Mouse (Mus musculus) kidney, postnatal 36 days (tissue): ENCODE results near the gene Lrrc34.

Source experiments
- DNase-seq, 2 experiments: peaks; one replicate each; pipeline ENCODE4 v3.0.0; 2021 to 2022; ENCODE audit warnings: mixed read lengths in 2 of 2

Gene Lrrc34

DNA sequence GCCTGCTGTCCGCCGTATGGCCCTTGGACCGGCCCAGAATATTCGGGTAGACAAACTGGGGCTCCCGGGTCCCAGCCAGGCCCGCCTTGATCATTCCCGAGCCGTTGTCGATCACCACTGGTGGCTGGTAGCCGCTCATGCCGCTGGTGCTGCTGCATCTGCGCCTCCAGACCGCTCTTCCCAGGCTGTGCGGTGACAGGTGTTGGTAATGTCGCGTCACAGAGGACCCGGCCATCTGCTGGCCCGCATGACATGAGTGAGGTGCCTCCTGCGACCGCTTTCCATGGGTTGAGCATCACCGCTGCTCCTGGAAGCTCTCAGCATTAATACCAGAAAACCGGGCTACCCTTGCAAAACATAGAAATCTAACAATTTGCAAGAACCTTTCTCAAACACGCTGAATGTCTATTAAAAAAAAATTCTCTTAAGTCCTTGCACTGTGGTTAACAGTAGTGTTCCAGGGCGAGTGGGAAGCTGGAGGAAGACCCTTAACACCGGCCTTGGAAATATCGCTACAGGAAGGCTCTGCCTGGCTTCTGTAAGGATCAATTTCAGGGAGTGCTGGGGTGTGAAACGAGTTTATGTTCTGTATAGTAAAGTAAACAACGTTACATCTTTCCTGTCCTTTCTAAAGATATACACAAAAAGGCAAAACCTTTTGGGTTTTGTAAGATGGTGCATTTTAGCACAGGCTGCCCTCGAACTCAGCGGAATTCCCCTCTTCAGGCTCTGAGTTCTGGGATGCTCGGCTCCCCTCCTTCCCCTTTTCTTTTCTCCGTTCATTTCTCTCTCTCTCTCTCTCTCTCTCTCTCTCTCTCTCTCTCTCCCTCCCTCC is 47.7 kb downstream of the Lrrc34 start, which contains the start of gene Actrt3:
Gene Actrt3, minus strand, starts transcription at position 229 of the 835 bp plus-strand sequence.
- peak in 1 of 2 experiments; percentile 44 for DNase-seq

DNA sequence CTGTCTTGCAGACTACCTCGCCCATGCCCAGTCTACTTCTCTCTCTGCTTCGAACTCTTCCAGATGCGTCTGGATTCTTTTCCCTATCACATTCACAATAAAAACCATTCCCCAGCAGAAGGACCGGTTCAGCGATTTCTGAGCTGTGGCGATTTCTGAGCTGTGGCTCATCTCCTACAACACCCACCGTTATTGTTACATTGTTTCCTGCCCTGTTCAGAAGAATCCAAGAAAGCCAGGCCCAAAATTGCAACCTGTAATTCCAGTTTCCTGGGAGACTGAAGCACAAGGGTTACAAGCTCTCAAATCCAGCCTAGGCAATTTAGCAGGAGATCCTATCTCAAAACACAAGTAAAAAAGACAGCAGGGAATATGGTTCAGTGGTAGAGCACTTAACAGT is 50.4 kb downstream of the Lrrc34 start:
- no peak for DNase-seq

DNA sequence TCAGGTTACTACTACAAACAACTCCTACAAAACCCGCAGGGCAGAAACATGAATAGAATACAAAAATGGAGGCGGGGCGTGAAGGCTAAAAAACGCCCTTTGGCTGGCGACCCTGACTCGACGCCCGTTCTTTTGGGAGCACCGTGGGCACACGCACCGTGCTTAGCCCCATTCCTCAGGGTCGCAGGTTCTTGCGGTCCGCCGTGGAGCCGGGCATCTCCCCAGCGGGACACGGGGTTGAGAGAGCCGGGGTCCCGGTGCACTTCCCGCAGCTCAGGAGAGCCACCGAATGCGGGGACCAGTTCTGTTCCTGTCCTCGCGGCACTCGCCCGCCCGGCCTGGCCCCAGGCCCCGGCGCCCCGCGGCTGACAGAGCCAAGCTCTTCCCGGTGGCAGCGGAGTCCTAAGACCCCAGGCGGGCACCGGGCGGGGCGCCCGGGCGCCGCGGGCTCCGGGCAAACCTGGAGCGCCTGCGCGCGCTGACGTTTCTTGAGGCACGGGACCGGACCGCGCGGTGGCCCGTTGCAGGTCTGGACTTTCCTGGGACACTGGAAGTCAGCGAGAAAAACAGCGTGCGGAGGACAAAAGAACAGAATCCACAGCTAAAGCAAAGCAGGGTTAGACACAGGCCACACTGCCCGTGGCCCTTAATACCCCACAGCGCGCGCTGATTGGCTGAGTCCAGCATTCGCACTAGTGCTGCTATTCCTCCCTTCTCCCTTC is 52.4 kb downstream of the Lrrc34 start:
- DNase-seq: peak; percentile 58 to 81

DNA sequence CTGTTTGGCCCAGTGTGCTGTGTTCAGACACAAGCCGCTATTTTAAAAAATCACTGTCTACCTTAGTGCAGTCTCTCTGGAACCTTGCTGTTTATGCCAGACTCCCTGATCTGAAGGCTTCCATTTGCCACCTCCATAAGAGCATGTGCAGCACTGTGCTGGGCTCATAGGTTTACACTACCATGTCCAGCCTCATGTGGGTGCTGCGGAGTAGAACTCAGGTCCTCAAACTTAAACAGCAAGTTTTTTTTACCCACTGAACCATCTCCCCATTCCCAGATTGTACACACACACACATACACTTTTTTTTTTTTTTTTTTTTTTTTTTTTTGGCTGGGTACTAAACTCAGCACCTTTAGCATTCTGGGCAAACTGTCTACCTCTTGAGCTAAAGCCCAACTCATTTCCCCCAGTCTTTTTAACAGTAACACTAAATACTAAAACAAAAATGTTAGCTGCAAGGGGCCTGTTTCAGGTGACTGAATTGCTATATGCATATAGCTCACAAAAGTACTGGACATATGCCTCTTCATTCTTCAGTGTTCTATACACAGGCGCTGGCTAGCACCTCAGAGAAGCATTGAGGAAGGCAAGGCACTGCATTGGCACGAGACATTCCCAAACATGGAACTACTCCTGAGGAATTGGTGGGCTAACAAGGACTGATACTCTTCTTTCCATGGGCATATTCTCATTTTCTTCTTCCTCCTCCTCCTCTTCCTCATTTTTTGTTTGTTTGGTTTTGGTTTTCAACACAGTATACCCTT is 53.8 kb downstream of the Lrrc34 start:
- DNase-seq: peak in 1 of 2 experiments; percentile 57

DNA sequence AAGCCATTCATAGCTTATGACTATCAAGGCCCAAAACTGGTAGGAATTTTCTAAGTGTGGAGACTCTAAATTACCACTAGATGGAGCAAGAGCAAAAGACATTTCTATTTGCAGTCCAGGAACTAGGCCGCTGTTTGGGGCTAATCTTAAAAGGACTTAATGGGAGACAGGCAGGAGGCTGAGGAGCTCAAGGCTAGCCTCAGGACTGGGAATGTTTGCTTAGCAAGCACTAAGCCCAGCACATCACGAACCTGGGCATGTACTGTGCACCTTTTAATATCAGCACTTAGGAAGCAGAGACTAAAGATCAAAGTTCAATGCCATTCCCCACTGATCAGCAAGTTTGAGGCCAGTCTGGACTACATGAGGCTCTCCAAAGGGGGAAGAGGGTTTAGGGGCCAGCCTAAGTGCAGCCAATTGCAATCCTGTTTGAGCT is 55.2 kb downstream of the Lrrc34 start:
- DNase-seq: peak; percentile 59 to 88

DNA sequence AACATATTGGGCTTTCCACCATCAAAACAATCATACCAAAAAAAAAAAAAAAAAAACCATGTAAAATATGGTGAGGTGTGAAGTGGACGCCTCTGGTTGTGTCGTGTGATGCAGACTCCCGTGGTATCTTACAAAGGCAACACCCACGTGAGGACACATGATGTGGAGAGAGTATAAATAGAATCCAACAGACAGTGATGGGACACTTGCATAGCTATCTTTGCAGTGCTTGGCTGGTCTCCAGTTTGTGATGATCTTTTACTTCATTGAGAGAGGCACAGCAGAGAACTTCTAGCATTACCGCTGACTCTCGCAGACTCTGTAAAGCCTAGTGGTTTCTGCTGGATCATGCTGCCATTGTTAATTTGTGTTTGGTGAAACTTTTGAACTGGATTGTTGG is 58.8 kb downstream of the Lrrc34 start:
- DNase-seq: no peak
